Mouse (Mus musculus): ENCODE data around the gene Kif1c. TPM values are rescaled to one million over a fixed set of nuclear protein-coding genes. Genes with fewer than 3 reads are reported as not detected.

The Kif1c gene
- total and polyA plus RNA-seq, 2 experiments from 2014 or later, result 1.9 to 31.5 TPM

- peaks cover 2% of the 10 kb centered on the region; the same call in 1 of the 2 replicates for H3K36me3 ChIP-seq (ENCODE audit: insufficient read depth, low read length)
- 52% methylated on average over 4 of the region's 4 CpGs for WGBS
- ATAC-seq, result no peak
These were observed 10.8 kb upstream of the Kif1c start for GRCm38 (mm10) chr11:70689578-70689977.

GRCm38 (mm10) chr11:70693504-70693903, 6.8 kb upstream of the Kif1c start:
- TF ChIP-seq CTCF (IDR thresholded peaks at IDR 0.05; ENCODE audit: low read depth), result no peak
- H3K4me3 ChIP-seq (ENCODE audit: low read length), result no peak overlapping the region
- ATAC-seq, result no peak
- no peaks in the 10 kb centered on the region for H3K36me3 ChIP-seq (ENCODE audit: insufficient read depth, low read length)
- H3K9ac ChIP-seq (replicated peaks; ENCODE audit: low read length), result no peak overlapping the region
- no peak for DNase-seq (ENCODE audit: low spot score)
- H3K9me3 ChIP-seq (ENCODE audit: low read length), result no peaks in the 10 kb centered on the region
- 77% methylated on average over 3 of the region's 3 CpGs for WGBS
- H3K27me3 ChIP-seq (ENCODE audit: insufficient read depth, low read length), result no peaks in the 10 kb centered on the region
- H3K4me2 ChIP-seq (ENCODE audit: low read depth, low read length), result no peak overlapping the region
- peaks cover 6% of the 10 kb centered on the region for H3K4me1 ChIP-seq (ENCODE audit: insufficient read depth, low read length)
- no peak overlapping the region for H3K27ac ChIP-seq

More at GRCm38 (mm10) chr11:70689578-70689977, 10.8 kb upstream of the Kif1c start:
- Histone ChIP-seq H3K4me3 (ENCODE audit: low read length) (no peak overlapping the region), H3K27ac (no peak overlapping the region), H3K9me3 (ENCODE audit: low read length) (no peaks in the 10 kb centered on the region), H3K4me2 (ENCODE audit: low read depth, low read length) (no peak overlapping the region), H3K27me3 (ENCODE audit: insufficient read depth, low read length) (no peaks in the 10 kb centered on the region), H3K4me1 (ENCODE audit: insufficient read depth, low read length) (peaks cover 21% of the 10 kb centered on the region), H3K9ac (replicated peaks; ENCODE audit: low read length) (no peak overlapping the region)
- DNase-seq (ENCODE audit: low spot score), result no peak
- no peak for TF ChIP-seq CTCF (IDR thresholded peaks at IDR 0.05; ENCODE audit: low read depth)

GRCm38 (mm10) chr11:70697376-70697775, 3.0 kb upstream of the Kif1c start:
- H3K27ac ChIP-seq, result no peak overlapping the region
- no peak overlapping the region for H3K4me2 ChIP-seq (ENCODE audit: low read depth, low read length)
- no peaks in the 10 kb centered on the region for H3K36me3 ChIP-seq (ENCODE audit: insufficient read depth, low read length)
- H3K9me3 ChIP-seq (ENCODE audit: low read length), result no peaks in the 10 kb centered on the region
- H3K4me1 ChIP-seq (ENCODE audit: insufficient read depth, low read length), result peaks cover 14% of the 10 kb centered on the region
- 0 out of 2 replicates have a peak, but pooled peaks have one; percentile 9 for TF ChIP-seq CTCF (IDR thresholded peaks at IDR 0.05; ENCODE audit: low read depth)
- no peak for ATAC-seq
- no peaks in the 10 kb centered on the region for H3K27me3 ChIP-seq (ENCODE audit: insufficient read depth, low read length)
- no peak overlapping the region for H3K9ac ChIP-seq (replicated peaks; ENCODE audit: low read length)
- H3K4me3 ChIP-seq (ENCODE audit: low read length), result no peak overlapping the region
- no peak for DNase-seq (ENCODE audit: low spot score)
- WGBS, result 73% methylated on average over 3 of the region's 3 CpGs

- 76% methylated on average over 2 of the region's 2 CpGs for WGBS
- no peak for TF ChIP-seq CTCF (IDR thresholded peaks at IDR 0.05; ENCODE audit: low read depth)
- Histone ChIP-seq H3K4me2 (ENCODE audit: low read depth, low read length) (no peak overlapping the region), H3K27ac (no peak overlapping the region), H3K9me3 (ENCODE audit: low read length) (no peaks in the 10 kb centered on the region), H3K9ac (replicated peaks; ENCODE audit: low read length) (no peak overlapping the region), H3K4me3 (ENCODE audit: low read length) (no peak overlapping the region), H3K4me1 (ENCODE audit: insufficient read depth, low read length) (peaks cover 14% of the 10 kb centered on the region), H3K36me3 (ENCODE audit: insufficient read depth, low read length) (no peaks in the 10 kb centered on the region), H3K27me3 (ENCODE audit: insufficient read depth, low read length) (no peaks in the 10 kb centered on the region)
- DNase-seq (ENCODE audit: low spot score), result no peak
- ATAC-seq, result no peak
These were observed 1.3 kb upstream of the Kif1c start for GRCm38 (mm10) chr11:70699051-70699450.

GRCm38 (mm10) chr11:70700613-70701012, 265 bp downstream of the Kif1c start:
- peak overlapping the region; percentile 77 for H3K4me3 ChIP-seq (ENCODE audit: low read length)
- H3K27ac ChIP-seq, result peak overlapping the region; percentile 88
- peaks cover 14% of the 10 kb centered on the region for H3K4me1 ChIP-seq (ENCODE audit: insufficient read depth, low read length)
- peak; percentile 48 for DNase-seq (ENCODE audit: low spot score)
- WGBS, result 1% methylated on average over 34 of the region's 34 CpGs
- H3K27me3 ChIP-seq (ENCODE audit: insufficient read depth, low read length), result no peaks in the 10 kb centered on the region
- no peak for ATAC-seq
- H3K36me3 ChIP-seq (ENCODE audit: insufficient read depth, low read length), result peaks cover 12% of the 10 kb centered on the region
- no peak for TF ChIP-seq CTCF (IDR thresholded peaks at IDR 0.05; ENCODE audit: low read depth)
- H3K9ac ChIP-seq (replicated peaks; ENCODE audit: low read length), result peak overlapping the region; percentile 90
- peak overlapping the region; percentile 94 for H3K4me2 ChIP-seq (ENCODE audit: low read depth, low read length)
- no peaks in the 10 kb centered on the region for H3K9me3 ChIP-seq (ENCODE audit: low read length)

- WGBS, result 12% methylated on average over 10 of the region's 10 CpGs
- Histone ChIP-seq H3K36me3 (ENCODE audit: insufficient read depth, low read length) (peaks cover 20% of the 10 kb centered on the region), H3K27me3 (ENCODE audit: insufficient read depth, low read length) (no peaks in the 10 kb centered on the region), H3K27ac (no peak overlapping the region; the same call in 1 of the 2 replicates), H3K4me3 (ENCODE audit: low read length) (peak overlapping the region; percentile 77), H3K9ac (replicated peaks; ENCODE audit: low read length) (peak overlapping the region; percentile 90), H3K4me2 (ENCODE audit: low read depth, low read length) (peak overlapping the region; percentile 94), H3K4me1 (ENCODE audit: insufficient read depth, low read length) (peaks cover 14% of the 10 kb centered on the region), H3K9me3 (ENCODE audit: low read length) (no peaks in the 10 kb centered on the region)
- no peak for ATAC-seq
- no peak for TF ChIP-seq CTCF (IDR thresholded peaks at IDR 0.05; ENCODE audit: low read depth)
- no peak for DNase-seq (ENCODE audit: low spot score)
These were observed 1.0 kb downstream of the Kif1c start for GRCm38 (mm10) chr11:70701221-70701955.

All from hindbrain, postnatal 0 days (tissue).